Mouse (Mus musculus) CD4-positive helper T cell, adult 2 months (primary cell): Measurements from ENCODE around the gene Cacng1.

Source experiments
- DNase-seq: peaks from one replicate; pipeline ENCODE4 v3.0.0-alpha.2; 2012; ENCODE audit warnings: low read depth, missing footprints, low spot score

Gene Cacng1

GRCm38 (mm10) chr11:107657117-107657516 lies 59.2 kb downstream of the Cacng1 start:
- no peak for DNase-seq

GRCm38 (mm10) chr11:107655538-107655937 lies 60.8 kb downstream of the Cacng1 start:
- DNase-seq = no peak
